Mouse (Mus musculus) embryonic facial prominence, embryonic 14.5 days (tissue): ENCODE data around the gene E130114P18Rik. TPM values are rescaled to one million over a fixed set of nuclear protein-coding genes. Genes with fewer than 3 reads are reported as not detected.

Experiments used
- ATAC-seq: fragments of 200-750 bp; cut with Nextera tagmentation; 2 replicates; pipeline ENCODE4 v1.8.0; 2017; ENCODE audit warnings: low read depth, moderate number of reproducible peaks, moderate TSS enrichment
- DNase-seq: peaks from one replicate; pipeline ENCODE4 v3.0.0-alpha.2; 2015; ENCODE audit warnings: low spot score
- H3K27ac ChIP-seq: fragments of 300-500 bp; sonication (generic); replicated peaks from 2 replicates; pipeline ENCODE4 v1.5.1; 2014; ENCODE audit warnings: low read depth, mild to moderate bottlenecking, low read length, moderate library complexity
- H3K27me3 ChIP-seq: fragments of 300-500 bp; sonication (generic); replicated peaks from 2 replicates; pipeline ENCODE4 v1.6.1; 2014; ENCODE audit warnings: low read length; ENCODE audit not compliant: control insufficient read depth, insufficient read depth
- H3K36me3 ChIP-seq: fragments of 300-500 bp; sonication (generic); 2 replicates; pipeline ENCODE4 v1.6.1; 2014; ENCODE audit warnings: low read length, mixed read lengths; ENCODE audit not compliant: control insufficient read depth, insufficient read depth
- H3K4me1 ChIP-seq: fragments of 300-500 bp; sonication (generic); 2 replicates; pipeline ENCODE4 v1.6.1; 2014; ENCODE audit warnings: antibody characterized with exemption, low read length; ENCODE audit not compliant: control insufficient read depth, insufficient read depth
- H3K4me2 ChIP-seq: fragments of 300-500 bp; sonication (generic); 2 replicates; pipeline ENCODE4 v1.6.1; 2014; ENCODE audit warnings: low read depth, mild to moderate bottlenecking, low read length, moderate library complexity, mixed read lengths
- H3K4me3 ChIP-seq: fragments of 300-500 bp; sonication (generic); 2 replicates; pipeline ENCODE4 v1.5.1; 2014; ENCODE audit warnings: low read depth, mild to moderate bottlenecking, low read length
- H3K9ac ChIP-seq: fragments of 300-500 bp; sonication (generic); 2 replicates; pipeline ENCODE4 v1.6.1; 2014; ENCODE audit warnings: low read depth, mild to moderate bottlenecking, low read length, moderate library complexity, mixed read lengths
- H3K9me3 ChIP-seq: fragments of 300-500 bp; sonication (generic); 2 replicates; pipeline ENCODE4 v1.6.1; 2016; ENCODE audit warnings: low read length; ENCODE audit not compliant: control insufficient read depth
- WGBS: fragments of 180-500 bp; shearing (Covaris S2); extraction: QIAGEN DNeasy Blood & Tissue Kit; methylation state at CpG from one replicate; pipeline ENCODE4 v1.1.7; 2014; 5-methylcytosine and 5-hydroxymethylcytosine counted together
- polyA plus RNA-seq: library from polyadenylated mRNA; unstranded; fragments of >200 nt; fragmentation: Nextera tagmentation; extraction: Ambion mirVana; gene quantifications from 2 replicates; pipeline ENCODE4 v1.2.1, GENCODE M21; 2014

The E130114P18Rik gene
- polyA plus RNA-seq, 1 experiment from 2014 or later: 4.4 TPM

DNA sequence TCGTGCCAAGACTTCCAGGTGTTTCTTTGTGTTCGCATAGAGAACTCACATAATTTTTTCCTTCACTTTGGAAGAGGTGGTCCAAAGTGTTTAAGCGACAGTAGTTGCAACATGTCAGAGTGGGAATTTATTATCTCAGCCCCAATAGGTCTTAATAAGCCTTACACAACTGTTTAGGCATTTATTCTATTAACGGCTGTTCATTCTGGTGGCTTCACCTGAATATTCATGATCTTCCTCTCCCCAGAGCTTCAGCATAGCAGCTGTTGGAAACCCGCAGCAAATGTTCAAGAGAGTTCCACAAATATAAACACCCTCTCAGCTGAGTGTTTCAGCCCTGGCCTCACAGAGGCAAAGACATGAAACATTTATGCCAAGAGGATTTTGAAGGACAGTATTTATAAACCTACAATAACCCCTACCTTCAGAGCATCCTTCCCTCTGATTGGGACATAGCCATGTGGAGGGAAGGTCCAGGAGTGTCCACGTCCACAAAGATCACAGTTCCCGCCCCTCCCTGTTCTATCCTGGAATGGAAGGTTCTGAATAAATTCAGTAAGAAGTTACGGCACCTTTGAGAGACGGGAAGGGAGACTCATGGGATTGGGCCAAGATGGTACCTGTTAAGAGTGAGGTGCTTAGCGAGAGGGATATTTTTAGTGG lies 116.1 kb downstream of the E130114P18Rik start:
- Histone ChIP-seq H3K4me2 (no peak overlapping the region), H3K4me1 (peaks cover 15% of the 10 kb centered on the region), H3K4me3 (no peak overlapping the region), H3K9me3 (no peaks in the 10 kb centered on the region), H3K27ac (no peak overlapping the region), H3K27me3 (no peaks in the 10 kb centered on the region), H3K9ac (no peak overlapping the region), H3K36me3 (no peaks in the 10 kb centered on the region)
- DNase-seq (no peak), ATAC-seq (no peak)
- 85% methylated on average over 10 of the region's 10 CpGs for WGBS

DNA sequence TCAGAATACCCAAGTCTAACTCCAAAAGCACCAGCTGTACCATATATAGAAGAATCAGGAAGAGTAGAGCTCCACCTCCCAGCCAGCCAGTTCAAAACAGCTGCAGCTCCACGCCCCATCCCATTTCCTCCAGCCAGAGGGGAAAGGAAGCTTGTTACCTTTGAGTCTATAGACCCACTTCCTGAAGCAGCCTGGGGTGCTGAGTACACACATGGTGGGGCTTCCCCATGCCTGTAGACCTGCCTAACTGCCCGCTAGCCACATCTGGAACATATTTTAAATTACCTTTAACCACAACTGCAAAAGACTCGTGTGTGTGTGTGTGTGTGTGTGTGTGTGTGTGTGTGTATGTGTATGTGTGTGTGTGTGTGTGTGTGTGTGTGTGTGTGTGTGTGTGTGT lies 120.3 kb downstream of the E130114P18Rik start:
- no peak overlapping the region for H3K27ac ChIP-seq
- DNase-seq (peak; percentile 65), ATAC-seq (peak; percentile 67; the same call in 1 of the 2 replicates)
- no peaks in the 10 kb centered on the region for H3K36me3 ChIP-seq
- H3K4me3 ChIP-seq: no peak overlapping the region
- WGBS: 34% methylated on average over 3 of the region's 3 CpGs
- no peaks in the 10 kb centered on the region for H3K9me3 ChIP-seq
- H3K27me3 ChIP-seq: no peaks in the 10 kb centered on the region
- no peak overlapping the region for H3K4me2 ChIP-seq
- H3K4me1 ChIP-seq: no peaks in the 10 kb centered on the region; the same call in 1 of the 2 replicates
- no peak overlapping the region for H3K9ac ChIP-seq

DNA sequence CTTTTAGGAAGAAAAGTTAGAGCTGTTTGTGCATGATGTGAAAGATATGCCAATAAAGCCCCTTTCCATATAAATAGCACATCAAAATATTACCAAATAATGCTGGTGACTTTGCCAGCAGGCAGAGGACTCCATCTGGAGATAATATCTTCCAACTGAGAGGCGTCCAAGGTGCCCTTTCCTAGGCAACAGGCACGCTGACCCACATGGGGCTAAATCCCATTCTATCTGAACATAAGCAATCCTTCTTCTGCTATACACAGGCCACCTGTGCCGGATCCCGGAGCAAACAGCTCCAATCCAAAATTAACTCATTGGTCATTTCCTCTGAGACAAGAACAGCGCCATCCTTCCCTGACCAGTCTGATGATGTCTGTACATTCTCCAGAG lies 128.3 kb downstream of the E130114P18Rik start:
- Histone ChIP-seq H3K27ac (peak overlapping the region; percentile 82), H3K4me3 (no peak overlapping the region), H3K4me1 (peaks cover 25% of the 10 kb centered on the region), H3K36me3 (no peaks in the 10 kb centered on the region), H3K9me3 (no peaks in the 10 kb centered on the region), H3K4me2 (peak overlapping the region; percentile 37), H3K27me3 (no peaks in the 10 kb centered on the region), H3K9ac (0 out of 2 replicates have a peak overlapping the region, but pooled peaks have one; percentile 10)
- DNase-seq (no peak), ATAC-seq (no peak)
- WGBS: 50% methylated on average over 5 of the region's 5 CpGs

DNA sequence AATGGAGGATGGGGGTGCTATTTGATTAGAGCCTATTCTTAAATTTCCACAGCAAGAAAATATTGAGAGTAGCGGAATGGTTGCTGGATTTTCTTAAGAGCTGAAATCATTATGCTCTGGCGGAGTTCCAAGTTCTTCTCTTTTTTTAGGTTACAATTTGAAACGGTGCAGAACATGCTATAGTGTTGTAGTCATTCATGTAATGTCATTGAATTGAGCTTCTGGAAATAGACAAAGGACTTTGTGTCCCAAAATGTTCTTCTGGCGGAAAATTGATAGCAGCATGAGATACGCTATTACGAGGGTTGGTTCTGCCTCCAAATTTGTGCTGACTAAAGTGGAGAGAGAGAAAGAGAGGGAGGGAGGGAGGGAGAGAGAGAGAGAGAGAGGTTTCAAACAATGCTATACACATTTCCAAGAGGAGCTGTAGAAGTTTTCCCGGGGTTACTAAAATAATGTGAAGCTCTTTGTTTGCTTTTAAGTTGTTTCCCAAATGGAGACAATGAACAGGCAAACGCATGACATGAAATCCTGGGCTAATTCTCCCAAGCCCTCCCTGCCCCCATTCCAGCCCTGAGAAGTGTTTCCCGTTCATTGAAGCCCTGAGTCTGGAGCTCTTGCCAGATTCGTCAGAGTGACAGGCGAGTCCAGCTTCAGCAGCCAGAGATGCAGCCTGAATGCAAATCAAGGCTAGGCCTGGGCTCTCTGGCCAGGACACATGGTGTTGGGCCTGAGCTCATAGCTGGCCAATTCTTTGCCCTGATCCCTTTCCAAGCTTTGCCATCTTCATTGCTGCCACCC lies 128.9 kb downstream of the E130114P18Rik start:
- Histone ChIP-seq H3K9ac (0 out of 2 replicates have a peak overlapping the region, but pooled peaks have one; percentile 10), H3K9me3 (no peaks in the 10 kb centered on the region), H3K4me2 (peak overlapping the region; percentile 37), H3K4me3 (no peak overlapping the region), H3K27ac (peak overlapping the region; percentile 82), H3K27me3 (no peaks in the 10 kb centered on the region), H3K4me1 (peaks cover 25% of the 10 kb centered on the region), H3K36me3 (no peaks in the 10 kb centered on the region)
- DNase-seq: peak; percentile 92
- WGBS: 9% methylated on average over 11 of the region's 11 CpGs
- peak; percentile 75 for ATAC-seq

DNA sequence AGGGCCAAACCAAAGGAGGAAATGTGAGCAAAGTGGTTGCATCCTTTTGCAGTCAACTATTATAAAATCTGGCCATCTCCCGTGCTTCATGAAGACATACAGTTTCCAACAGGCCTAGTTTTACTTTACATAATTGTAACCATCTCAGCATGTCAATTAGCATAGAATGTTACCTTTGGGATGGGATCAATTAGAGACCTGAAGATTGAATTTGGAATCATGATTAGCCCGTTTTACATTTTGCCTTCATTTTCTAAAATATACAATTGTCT lies 129.5 kb downstream of the E130114P18Rik start:
- H3K27ac ChIP-seq: peak overlapping the region; percentile 59; the same call in 1 of the 2 replicates
- ATAC-seq (peak; percentile 30), DNase-seq (peak; percentile 85)
- no peak overlapping the region for H3K9ac ChIP-seq
- H3K4me3 ChIP-seq: no peak overlapping the region
- 28% methylated on average over 2 of the region's 2 CpGs for WGBS
- H3K4me1 ChIP-seq: peaks cover 25% of the 10 kb centered on the region
- H3K9me3 ChIP-seq: no peaks in the 10 kb centered on the region
- no peak overlapping the region for H3K4me2 ChIP-seq
- H3K36me3 ChIP-seq: no peaks in the 10 kb centered on the region
- H3K27me3 ChIP-seq: no peaks in the 10 kb centered on the region

DNA sequence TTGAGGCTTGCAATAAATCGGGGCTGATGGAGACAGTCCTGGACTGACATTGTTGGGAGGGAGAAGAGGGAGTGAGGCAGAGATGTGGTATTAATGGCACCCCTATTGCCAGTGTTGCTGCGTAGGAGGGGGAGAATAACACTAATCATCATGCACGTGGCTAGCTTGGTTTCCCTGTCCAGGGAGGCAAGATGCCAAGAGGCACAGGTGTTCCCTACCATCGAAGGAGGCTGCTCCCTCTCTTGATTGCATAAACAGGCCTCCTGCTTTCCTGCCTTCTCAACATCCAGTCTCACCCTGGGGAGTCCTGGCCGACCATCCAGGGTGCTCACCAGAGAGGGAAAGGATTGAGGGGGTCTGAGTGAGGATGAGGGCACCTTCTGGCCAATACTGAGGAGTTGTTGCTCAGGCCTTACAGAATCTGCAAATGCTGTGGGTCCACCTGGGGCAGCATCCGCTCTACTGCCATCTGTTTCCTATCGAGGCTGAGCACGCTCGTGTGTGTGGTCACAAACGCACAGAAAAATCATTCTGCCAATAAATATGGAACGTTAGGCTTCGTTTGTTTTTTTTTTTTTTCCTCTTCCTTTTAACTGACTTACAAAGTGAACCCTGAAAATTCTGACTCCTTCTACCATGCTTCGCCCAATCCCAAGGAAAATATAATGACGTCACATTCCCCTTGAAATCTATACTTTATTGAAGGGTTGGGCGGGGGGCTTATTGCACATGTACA lies 130.0 kb downstream of the E130114P18Rik start:
- peak; percentile 85 for DNase-seq
- Histone ChIP-seq H3K4me2 (0 out of 2 replicates have a peak overlapping the region, but pooled peaks have one; percentile 1), H3K27ac (peak overlapping the region; percentile 59), H3K9ac (no peak overlapping the region), H3K9me3 (no peaks in the 10 kb centered on the region), H3K4me1 (peaks cover 25% of the 10 kb centered on the region), H3K36me3 (no peaks in the 10 kb centered on the region), H3K27me3 (no peaks in the 10 kb centered on the region), H3K4me3 (no peak overlapping the region)
- ATAC-seq: peak; percentile 63
- 25% methylated on average over 14 of the region's 15 CpGs for WGBS

DNA sequence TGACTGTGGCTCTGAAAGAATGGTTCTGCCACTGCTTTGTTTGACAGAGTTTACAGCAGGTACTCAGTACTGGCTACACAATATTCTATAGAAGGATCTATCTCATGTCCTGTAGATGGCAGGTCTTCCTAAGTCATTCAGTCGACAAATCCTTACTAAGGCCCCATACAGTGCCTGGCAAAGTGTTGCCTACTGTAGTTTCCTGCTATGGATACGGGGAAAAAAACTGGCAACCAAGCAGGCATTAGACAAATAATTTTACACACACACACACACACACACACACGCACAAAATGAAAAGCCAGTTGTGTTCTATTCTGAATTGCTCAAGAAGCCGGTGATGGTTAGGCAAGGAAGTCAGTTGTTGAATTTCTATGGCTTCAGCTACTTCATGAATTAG lies 130.6 kb downstream of the E130114P18Rik start:
- ATAC-seq: no peak
- no peak for DNase-seq
- Histone ChIP-seq H3K9me3 (no peaks in the 10 kb centered on the region), H3K9ac (no peak overlapping the region), H3K27me3 (no peaks in the 10 kb centered on the region), H3K27ac (no peak overlapping the region), H3K4me1 (peaks cover 25% of the 10 kb centered on the region), H3K4me3 (no peak overlapping the region), H3K36me3 (no peaks in the 10 kb centered on the region), H3K4me2 (no peak overlapping the region)
- 87% methylated on average over 4 of the region's 4 CpGs for WGBS

DNA sequence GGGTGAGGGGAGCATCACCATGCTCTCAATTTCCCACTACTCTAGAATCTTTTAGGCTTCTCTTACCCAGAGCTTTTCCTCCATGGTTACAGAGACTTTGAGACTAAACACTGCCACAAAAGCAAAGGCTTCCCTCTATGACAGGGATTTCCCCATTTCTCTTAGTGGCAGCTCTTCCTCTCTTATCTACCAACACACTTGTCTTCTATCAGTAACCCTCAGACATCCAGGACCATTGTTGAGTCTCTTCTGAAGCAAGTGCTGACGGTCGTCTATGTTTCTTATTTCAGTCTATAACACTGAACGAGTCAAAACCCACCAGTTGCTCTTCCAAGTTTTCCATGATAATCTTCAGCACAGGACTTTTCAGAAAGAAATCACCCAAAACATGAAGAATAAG lies 137.5 kb downstream of the E130114P18Rik start:
- WGBS: 92% methylated on average over 3 of the region's 3 CpGs
- ATAC-seq (no peak), DNase-seq (no peak)
- Histone ChIP-seq H3K9ac (no peak overlapping the region), H3K27ac (no peak overlapping the region), H3K4me2 (no peak overlapping the region), H3K4me1 (no peaks in the 10 kb centered on the region; the same call in 1 of the 2 replicates), H3K27me3 (no peaks in the 10 kb centered on the region), H3K4me3 (no peak overlapping the region), H3K9me3 (no peaks in the 10 kb centered on the region), H3K36me3 (no peaks in the 10 kb centered on the region)
